Mouse (Mus musculus) MEL (cell line): ENCODE data around the gene Slc46a3. TPM values are rescaled to one million over a fixed set of nuclear protein-coding genes. Genes with fewer than 3 reads are reported as not detected.
"Not testable (repeated sequence)": the region's sequence is repeated elsewhere in the genome, so short reads cannot be mapped to it uniquely, and the experiment has no call there.

ENCODE experiments used
- DNase-seq: peaks from one replicate; pipeline ENCODE4 v3.0.0; 2011; ENCODE audit warnings: low read depth, low spot score
- H3K27ac ChIP-seq: 2 replicates; pipeline ENCODE4 v1.5.1; 2012; ENCODE audit warnings: low read depth, mild to moderate bottlenecking, control low read depth, low read length, moderate library complexity; ENCODE audit not compliant: control insufficient read depth
- H3K27me3 ChIP-seq, 2 experiments: fragments of 150-350 bp in 1 of 2; sonication (generic) in 1 of 2; 2 replicates each; pipeline ENCODE4 v1.6.1; 2012; ENCODE audit warnings: low read length in 2 of 2, mild to moderate bottlenecking in 2 of 2, improper control_type of control experiment in 1 of 2, moderate library complexity in 1 of 2; ENCODE audit not compliant: insufficient read depth in 2 of 2, control insufficient read depth in 1 of 2
- H3K36me3 ChIP-seq, 2 experiments: 2 replicates each; pipeline ENCODE4 v1.6.1; 2012 to 2014; ENCODE audit warnings: low read length in 2 of 2, improper control_type of control experiment in 1 of 2, inconsistent platforms in 1 of 2, mild to moderate bottlenecking in 1 of 2; ENCODE audit not compliant: insufficient read depth in 2 of 2, control insufficient read depth in 1 of 2
- H3K4me1 ChIP-seq, 2 experiments: fragments of 150-350 bp in 1 of 2; sonication (generic) in 1 of 2; 2 replicates each; pipeline ENCODE4 v1.6.1; 2012; ENCODE audit warnings: low read length in 2 of 2, improper control_type of control experiment in 1 of 2, mild to moderate bottlenecking in 1 of 2; ENCODE audit not compliant: insufficient read depth in 2 of 2, control insufficient read depth in 1 of 2
- H3K4me3 ChIP-seq, 2 experiments: fragments of 150-350 bp in 1 of 2; sonication (generic) in 1 of 2; 2 replicates each; pipeline ENCODE4 v1.5.1; 2012; ENCODE audit warnings: low read depth in 2 of 2, low read length in 2 of 2, mild to moderate bottlenecking in 2 of 2, moderate library complexity in 2 of 2, control low read depth in 1 of 2, improper control_type of control experiment in 1 of 2; ENCODE audit not compliant: control insufficient read depth in 1 of 2, insufficient read depth in 1 of 2
- H3K79me2 ChIP-seq: 2 replicates; pipeline ENCODE4 v1.6.1; 2012; ENCODE audit warnings: mild to moderate bottlenecking, low read length, moderate library complexity; ENCODE audit not compliant: control insufficient read depth, poor library complexity, insufficient read depth
- H3K9ac ChIP-seq: 2 replicates; pipeline ENCODE4 v1.6.1; 2012; ENCODE audit warnings: low read depth, mild to moderate bottlenecking, control low read depth, low read length, moderate library complexity; ENCODE audit not compliant: control insufficient read depth, poor library complexity, severe bottlenecking
- H3K9me3 ChIP-seq: fragments of 150-350 bp; sonication (generic); replicated peaks from 2 replicates; pipeline ENCODE4 v1.6.1; 2012; ENCODE audit warnings: mild to moderate bottlenecking, low read length, improper control_type of control experiment, moderate library complexity; ENCODE audit not compliant: insufficient read depth
- CHD2 ChIP-seq: IDR thresholded peaks from 2 replicates; pipeline ENCODE4 v1.6.1; 2011; ENCODE audit warnings: low read length, improper control_type of control experiment
- CTCF ChIP-seq, 3 experiments: IDR thresholded peaks in 2 of 3; conservative IDR thresholded peaks in 1 of 3; 2 replicates each; pipeline ENCODE4 v1.5.1; 2011 to 2012; ENCODE audit warnings: low read length in 3 of 3, low read depth in 2 of 3, mild to moderate bottlenecking in 2 of 3, improper control_type of control experiment in 1 of 3, inconsistent platforms in 1 of 3, mixed read lengths in 1 of 3, moderate library complexity in 1 of 3; ENCODE audit not compliant: control insufficient read depth in 1 of 3, insufficient read depth in 1 of 3, poor library complexity in 1 of 3, severe bottlenecking in 1 of 3
- E2F4 ChIP-seq: IDR thresholded peaks from 2 replicates; pipeline ENCODE4 v1.6.1; 2011; ENCODE audit warnings: low read depth, low read length, improper control_type of control experiment, borderline replicate concordance
- ELF1 ChIP-seq: IDR thresholded peaks from 2 replicates; pipeline ENCODE4 v1.6.1; 2014; ENCODE audit warnings: low read depth, mild to moderate bottlenecking, inconsistent platforms, low read length, improper control_type of control experiment, moderate library complexity
- GABPA ChIP-seq: IDR thresholded peaks from 2 replicates; pipeline ENCODE4 v1.6.1; 2012; ENCODE audit warnings: low read depth, mild to moderate bottlenecking, inconsistent platforms, low read length, improper control_type of control experiment, moderate library complexity
- KAT2A ChIP-seq: conservative IDR thresholded peaks from 2 replicates; pipeline ENCODE4 v1.6.1; 2012; ENCODE audit warnings: low read depth, low read length, improper control_type of control experiment, inconsistent platforms
- MAFK ChIP-seq: IDR thresholded peaks from 2 replicates; pipeline ENCODE4 v1.6.1; 2011; ENCODE audit warnings: low read depth, mild to moderate bottlenecking, low read length, improper control_type of control experiment, borderline replicate concordance
- MAX ChIP-seq: IDR thresholded peaks from 2 replicates; pipeline ENCODE4 v1.6.1; 2011; ENCODE audit warnings: low read length, improper control_type of control experiment
- MAZ ChIP-seq: IDR thresholded peaks from 2 replicates; pipeline ENCODE4 v1.6.1; 2012; ENCODE audit warnings: low read depth, mild to moderate bottlenecking, inconsistent platforms, low read length, improper control_type of control experiment
- MXI1 ChIP-seq: IDR thresholded peaks from 2 replicates; pipeline ENCODE4 v1.6.1; 2011; ENCODE audit warnings: mild to moderate bottlenecking, low read depth, low read length, improper control_type of control experiment
- MYB ChIP-seq: IDR thresholded peaks from 2 replicates; pipeline ENCODE4 v1.6.1; 2011; ENCODE audit warnings: mild to moderate bottlenecking, low read depth, low read length, improper control_type of control experiment
- MYC ChIP-seq: IDR thresholded peaks from 2 replicates; pipeline ENCODE4 v1.6.1; 2011; ENCODE audit warnings: low read depth, mild to moderate bottlenecking, low read length, improper control_type of control experiment, moderate library complexity
- NRF1 ChIP-seq: IDR thresholded peaks from 2 replicates; pipeline ENCODE4 v1.6.1; 2014; ENCODE audit warnings: low read depth, mild to moderate bottlenecking, inconsistent platforms, low read length, improper control_type of control experiment, moderate library complexity; ENCODE audit not compliant: poor library complexity, insufficient read depth, severe bottlenecking
- POLR2AphosphoS2 ChIP-seq: IDR thresholded peaks from 2 replicates; pipeline ENCODE4 v1.6.1; 2011; ENCODE audit warnings: low read length, improper control_type of control experiment
- POLR2AphosphoS5 ChIP-seq: IDR thresholded peaks from 2 replicates; pipeline ENCODE4 v1.6.1; 2012; ENCODE audit warnings: low read depth, borderline replicate concordance, mild to moderate bottlenecking, inconsistent platforms, low read length, moderate library complexity, mixed read lengths
- RCOR1 ChIP-seq: IDR thresholded peaks from 2 replicates; pipeline ENCODE4 v1.6.1; 2012; ENCODE audit warnings: low read depth, mild to moderate bottlenecking, inconsistent platforms, low read length, improper control_type of control experiment
- SIN3A ChIP-seq: IDR thresholded peaks from 2 replicates; pipeline ENCODE4 v1.6.1; 2012; ENCODE audit warnings: low read length, improper control_type of control experiment, inconsistent platforms
- SMC3 ChIP-seq: IDR thresholded peaks from 2 replicates; pipeline ENCODE4 v1.6.1; 2011; ENCODE audit warnings: low read depth, low read length, improper control_type of control experiment
- TAL1 ChIP-seq: IDR thresholded peaks from 2 replicates; pipeline ENCODE4 v1.6.1; 2012; ENCODE audit warnings: mild to moderate bottlenecking, inconsistent platforms, low read length, moderate library complexity, mixed read lengths
- TBP ChIP-seq: IDR thresholded peaks from 2 replicates; pipeline ENCODE4 v1.8.0; 2011; ENCODE audit warnings: low read depth, low read length, improper control_type of control experiment
- TCF12 ChIP-seq: IDR thresholded peaks from 2 replicates; pipeline ENCODE4 v1.6.1; 2014; ENCODE audit warnings: low read depth, mild to moderate bottlenecking, inconsistent platforms, low read length, improper control_type of control experiment, moderate library complexity
- UBTF ChIP-seq: IDR thresholded peaks from 2 replicates; pipeline ENCODE4 v1.6.1; 2012; ENCODE audit warnings: low read depth, mild to moderate bottlenecking, inconsistent platforms, low read length, improper control_type of control experiment, moderate library complexity, borderline replicate concordance; ENCODE audit not compliant: insufficient read depth
- ZC3H11A ChIP-seq: IDR thresholded peaks from 2 replicates; pipeline ENCODE4 v1.6.1; 2012; ENCODE audit warnings: low read depth, mild to moderate bottlenecking, inconsistent platforms, low read length, improper control_type of control experiment
- ZNF384 ChIP-seq: IDR thresholded peaks from 2 replicates; pipeline ENCODE4 v1.6.1; 2012; ENCODE audit warnings: low read depth, mild to moderate bottlenecking, inconsistent platforms, low read length, improper control_type of control experiment
- polyA plus RNA-seq, 2 experiments: library from polyadenylated mRNA; stranded (reverse) in 1 of 2; unstranded in 1 of 2; fragments of >175 nt in 1 of 2; fragments of >200 nt in 1 of 2; gene quantifications; 2 replicates each; pipeline versions ENCODE4 v1.2.1 to v1.2.4; 2012; ENCODE audit warnings: low replicate concordance in 2 of 2, low read depth in 1 of 2; ENCODE audit not compliant: insufficient read length in 2 of 2, insufficient read depth in 1 of 2, missing spikeins in 1 of 2
- total RNA-seq: library from RNA; depleted of rRNA; stranded (reverse); fragments of 300-350 nt; gene quantifications from 2 replicates; pipeline ENCODE4 v1.2.3, GENCODE M21; 2012

The Slc46a3 gene
- total and polyA plus RNA-seq, 3 experiments: 3.0 to 7.7 TPM; not detected in 1

- Histone ChIP-seq H3K4me1 (peaks cover 0 to 26% of the 10 kb centered on the region in 2 experiments; a peak in 3 of 4 replicates), H3K79me2 (no peaks in the 10 kb centered on the region), H3K9ac (no peak overlapping the region), H3K36me3 (peaks cover 0 to 14% of the 10 kb centered on the region in 2 experiments; a peak in 2 of 4 replicates), H3K27me3 (no peaks in the 10 kb centered on the region), H3K27ac (no peak overlapping the region), H3K9me3 (no peaks in the 10 kb centered on the region)
- DNase-seq: no peak
- TF ChIP-seq MAFK (no peak), SMC3 (no peak), TAL1 (no peak)
- TF ChIP-seq, all 39 proteins: peak for 0
- no peak overlapping the region for H3K4me3 ChIP-seq
Measured at GRCm38 (mm10) chr5:147898254-147898653, 3.6 kb upstream of the Slc46a3 start.

- not testable (repeated sequence) for H3K79me2 ChIP-seq, H3K27me3 ChIP-seq, H3K9me3 ChIP-seq, H3K9ac ChIP-seq, H3K4me3 ChIP-seq, H3K27ac ChIP-seq
- H3K4me1 ChIP-seq: peaks cover 5 to 29% of the 10 kb centered on the region in 2 experiments
- DNase-seq: peak; percentile 38
- peaks cover 0 to 14% of the 10 kb centered on the region in 2 experiments; a peak in 2 of 4 replicates for H3K36me3 ChIP-seq
- peak; percentile 18; the same call in 1 of the 2 replicates for TF ChIP-seq RCOR1
- TF ChIP-seq GABPA: peak; percentile 40; the same call in 1 of the 2 replicates
Measured at GRCm38 (mm10) chr5:147896501-147896900, 1.9 kb upstream of the Slc46a3 start.

GRCm38 (mm10) chr5:147895436-147896198 is 1.0 kb upstream of the Slc46a3 start:
- Histone ChIP-seq H3K79me2 (no peaks in the 10 kb centered on the region), H3K4me3 (peak overlapping the region; percentile 59 to 64), H3K27ac (peak overlapping the region; percentile 50), H3K36me3 (peaks cover 0 to 14% of the 10 kb centered on the region in 2 experiments; a peak in 2 of 4 replicates), H3K9me3 (no peaks in the 10 kb centered on the region), H3K27me3 (no peaks in the 10 kb centered on the region), H3K9ac (peak overlapping the region; percentile 53), H3K4me1 (peaks cover 5 to 29% of the 10 kb centered on the region in 2 experiments)
- peak; percentile 91 for DNase-seq
- TF ChIP-seq ZC3H11A (no peak), TCF12 (peak; percentile 62; the same call in 1 of the 2 replicates), UBTF (no peak), SIN3A (peak; percentile 66; the same call in 1 of the 2 replicates), CHD2 (no peak), CTCF (IDR thresholded peaks at IDR 0.05 in 2 of 3, conservative IDR thresholded peaks at IDR 0.05 in 1 of 3; ENCODE audit: control insufficient read depth in 1 of 3, insufficient read depth in 1 of 3, low read depth in 2 of 3, low read length in 3 of 3, poor library complexity in 1 of 3, severe bottlenecking in 1 of 3) (no peak), TBP (peak; percentile 75), POLR2AphosphoS2 (no peak), POLR2AphosphoS5 (no peak), MYC (no peak), MAX (peak; percentile 37; the same call in 1 of the 2 replicates), KAT2A (no peak), E2F4 (no peak), ELF1 (peak; percentile 61; the same call in 1 of the 2 replicates), MYB (no peak; the same call in 1 of the 2 replicates), ZNF384 (no peak), MXI1 (peak; percentile 28), GABPA (no peak), RCOR1 (peak; percentile 82), MAZ (no peak), NRF1 (no peak)
